Mouse (Mus musculus): ENCODE data around the gene Slc25a25. TPM values are rescaled to one million over a fixed set of nuclear protein-coding genes. Genes with fewer than 3 reads are reported as not detected.

The Slc25a25 gene
- total and polyA plus RNA-seq, 3 experiments, result 6.6 to 10.0 (median 9.8) TPM

- H3K27ac ChIP-seq (ENCODE audit: insufficient read depth, low read depth), result no peak overlapping the region
- H3K4me3 ChIP-seq (replicated peaks in 1 of 3; ENCODE audit: low read depth in 2 of 3, low read length in 2 of 3, poor library complexity in 1 of 3), result no peak overlapping the region
- H3K79me2 ChIP-seq (replicated peaks; ENCODE audit: control insufficient read depth, extremely low read depth, insufficient read depth, poor library complexity, severe bottlenecking), result no peaks in the 10 kb centered on the region
- peaks cover 3 to 10% of the 10 kb centered on the region in 2 experiments; a peak in 3 of 4 replicates for H3K4me1 ChIP-seq (ENCODE audit: control insufficient read depth in 1 of 2, insufficient read depth in 2 of 2)
- no peak for DNase-seq (ENCODE audit: extremely low read depth)
- peaks cover 59% of the 10 kb centered on the region for H3K27me3 ChIP-seq (replicated peaks)
- no peak overlapping the region for H3K9ac ChIP-seq (ENCODE audit: insufficient read depth, low read depth)
- in situ Hi-C loops (cut with MboI; ENCODE audit: low pct_ligation_motif_present, low pct_unique_long_range_greater_than_20kb, low sequenced_read_pairs), result no loop called here
- H3K36me3 ChIP-seq (replicated peaks in 1 of 2; ENCODE audit: control insufficient read depth in 1 of 2, insufficient read depth in 1 of 2, low read length in 1 of 2), result no peaks in the 10 kb centered on the region
- H3K4me2 ChIP-seq (ENCODE audit: insufficient read depth, low read depth, poor library complexity, severe bottlenecking), result no peak overlapping the region
- H3K9me3 ChIP-seq (replicated peaks; ENCODE audit: low read length), result peaks cover 4% of the 10 kb centered on the region
- dilution Hi-C loops (cut with MboI; ENCODE audit: extremely low pct_ligation_motif_present, extremely low pct_unique_long_range_greater_than_20kb, low sequenced_read_pairs), result no loop called here
- TF ChIP-seq KAT2A (IDR thresholded peaks at IDR 0.05; ENCODE audit: insufficient replicate concordance, low read length) (no peak), POLR2A (IDR thresholded peaks at IDR 0.05; ENCODE audit: low read depth, low read length) (no peak), USF2 (conservative IDR thresholded peaks at IDR 0.05; ENCODE audit: low read depth, low read length) (no peak), UBTF (IDR thresholded peaks at IDR 0.05; ENCODE audit: low read depth, low read length) (no peak), HCFC1 (IDR thresholded peaks at IDR 0.05; ENCODE audit: low read depth, low read length) (no peak), MAZ (IDR thresholded peaks at IDR 0.05; ENCODE audit: low read depth, low read length) (no peak), MXI1 (IDR thresholded peaks at IDR 0.05; ENCODE audit: low read depth, low read length) (no peak), RAD21 (IDR thresholded peaks at IDR 0.05; ENCODE audit: low read depth, low read length) (no peak), ELF1 (IDR thresholded peaks at IDR 0.05; ENCODE audit: low read depth, low read length) (no peak), USF1 (IDR thresholded peaks at IDR 0.05; ENCODE audit: low read depth, low read length) (no peak)
Observed at GRCm38 (mm10) chr2:32392063-32392462, 59.2 kb downstream of the Slc25a25 start.

DNA sequence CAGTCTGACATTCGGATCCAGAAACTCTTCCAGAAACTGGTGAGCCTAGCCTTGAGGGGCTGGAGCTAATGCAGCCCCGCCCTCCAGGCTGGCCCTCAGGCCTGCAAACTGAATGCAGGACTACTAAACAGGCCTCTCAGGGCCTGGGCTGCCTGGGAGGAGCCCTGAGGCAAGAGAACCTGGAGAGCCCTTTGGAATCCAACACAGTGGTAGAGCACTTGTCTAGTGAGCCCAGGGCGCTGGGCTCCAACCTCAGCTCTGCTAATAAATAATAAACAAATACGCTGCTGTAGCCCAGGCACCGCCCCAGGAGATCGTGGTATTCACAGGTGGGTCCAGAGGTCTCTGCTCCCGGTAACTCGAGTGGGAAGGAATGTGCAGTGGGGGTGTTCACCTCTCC, 60.4 kb downstream of the Slc25a25 start:
- in situ Hi-C loops (cut with MboI; ENCODE audit: low pct_ligation_motif_present, low pct_unique_long_range_greater_than_20kb, low sequenced_read_pairs), result no loop called here
- H3K4me1 ChIP-seq (ENCODE audit: control insufficient read depth in 1 of 2, insufficient read depth in 2 of 2), result peaks cover 0 to 5% of the 10 kb centered on the region in 2 experiments; a peak in 3 of 4 replicates
- TF ChIP-seq HCFC1 (IDR thresholded peaks at IDR 0.05; ENCODE audit: low read depth, low read length) (no peak), CHD1 (IDR thresholded peaks at IDR 0.05; ENCODE audit: low read depth, low read length) (no peak), POLR2AphosphoS2 (IDR thresholded peaks at IDR 0.05; ENCODE audit: low read depth, low read length) (no peak), ETS1 (conservative IDR thresholded peaks at IDR 0.05; ENCODE audit: low read depth, low read length) (no peak), ELF1 (IDR thresholded peaks at IDR 0.05; ENCODE audit: low read depth, low read length) (no peak), PAX5 (IDR thresholded peaks at IDR 0.05; ENCODE audit: low read length) (no peak), IRF4 (IDR thresholded peaks at IDR 0.05; ENCODE audit: low read depth, low read length) (no peak), KAT2A (IDR thresholded peaks at IDR 0.05; ENCODE audit: insufficient replicate concordance, low read length) (no peak), NELFE (IDR thresholded peaks at IDR 0.05; ENCODE audit: low read depth, low read length) (no peak), USF2 (conservative IDR thresholded peaks at IDR 0.05; ENCODE audit: low read depth, low read length) (no peak), TCF12 (IDR thresholded peaks at IDR 0.05; ENCODE audit: low read depth, low read length) (no peak), RAD21 (IDR thresholded peaks at IDR 0.05; ENCODE audit: low read depth, low read length) (no peak), ZC3H11A (IDR thresholded peaks at IDR 0.05; ENCODE audit: low read depth, low read length) (no peak)
- dilution Hi-C loops (cut with MboI; ENCODE audit: extremely low pct_ligation_motif_present, extremely low pct_unique_long_range_greater_than_20kb, low sequenced_read_pairs), result no loop called here
- no peak overlapping the region for H3K9ac ChIP-seq (ENCODE audit: insufficient read depth, low read depth)
- H3K36me3 ChIP-seq (replicated peaks in 1 of 2; ENCODE audit: control insufficient read depth in 1 of 2, insufficient read depth in 1 of 2, low read length in 1 of 2), result no peaks in the 10 kb centered on the region
- no peaks in the 10 kb centered on the region for H3K79me2 ChIP-seq (replicated peaks; ENCODE audit: control insufficient read depth, extremely low read depth, insufficient read depth, poor library complexity, severe bottlenecking)
- no peak overlapping the region for H3K4me3 ChIP-seq (replicated peaks in 1 of 3; ENCODE audit: low read depth in 2 of 3, low read length in 2 of 3, poor library complexity in 1 of 3)
- no peak for DNase-seq (ENCODE audit: extremely low read depth)
- H3K27ac ChIP-seq (ENCODE audit: insufficient read depth, low read depth), result no peak overlapping the region
- no peak overlapping the region for H3K4me2 ChIP-seq (ENCODE audit: insufficient read depth, low read depth, poor library complexity, severe bottlenecking)
- peaks cover 70% of the 10 kb centered on the region for H3K27me3 ChIP-seq (replicated peaks)
- H3K9me3 ChIP-seq (replicated peaks; ENCODE audit: low read length), result peaks cover 4% of the 10 kb centered on the region
